Mouse (Mus musculus): ENCODE results near the gene Robo3.

The Robo3 gene

GRCm38 (mm10) chr9:37432720-37433421 lies at the start of gene Robo3:
Robo3 (minus strand) TSS chr9:37433246.
- peak; percentile 71 for DNase-seq (ENCODE audit: low read depth)

GRCm38 (mm10) chr9:37474923-37475322 lies 41.9 kb upstream of the Robo3 start:
- no peak for DNase-seq (ENCODE audit: low read depth)

- DNase-seq (ENCODE audit: low read depth), result no peak
Measured at GRCm38 (mm10) chr9:37473611-37474125, 40.6 kb upstream of the Robo3 start.

GRCm38 (mm10) chr9:37462764-37463163 lies 29.7 kb upstream of the Robo3 start:
- peak; percentile 69 for DNase-seq (ENCODE audit: low read depth)

- DNase-seq (ENCODE audit: low read depth), result no peak
Measured at GRCm38 (mm10) chr9:37461571-37461970, 28.5 kb upstream of the Robo3 start.

GRCm38 (mm10) chr9:37460961-37461340 lies 27.9 kb upstream of the Robo3 start:
- DNase-seq (ENCODE audit: low read depth), result no peak

GRCm38 (mm10) chr9:37460043-37460960 lies 27.3 kb upstream of the Robo3 start:
- DNase-seq (ENCODE audit: low read depth), result no peak

GRCm38 (mm10) chr9:37459665-37460042 lies 26.6 kb upstream of the Robo3 start:
- DNase-seq (ENCODE audit: low read depth), result no peak

- no peak for DNase-seq (ENCODE audit: low read depth)
Measured at GRCm38 (mm10) chr9:37457151-37457550, 24.1 kb upstream of the Robo3 start.

GRCm38 (mm10) chr9:37456481-37456910 lies 23.4 kb upstream of the Robo3 start:
- DNase-seq (ENCODE audit: low read depth), result no peak

GRCm38 (mm10) chr9:37455868-37456267 lies 22.8 kb upstream of the Robo3 start:
- DNase-seq (ENCODE audit: low read depth), result no peak

- DNase-seq (ENCODE audit: low read depth), result no peak
Measured at GRCm38 (mm10) chr9:37454991-37455390, 21.9 kb upstream of the Robo3 start.

GRCm38 (mm10) chr9:37454011-37454492 lies 21.0 kb upstream of the Robo3 start:
- no peak for DNase-seq (ENCODE audit: low read depth)

- DNase-seq (ENCODE audit: low read depth), result no peak
Measured at GRCm38 (mm10) chr9:37453328-37453727, 20.3 kb upstream of the Robo3 start.

- DNase-seq (ENCODE audit: low read depth), result no peak
Measured at GRCm38 (mm10) chr9:37452401-37452800, 19.4 kb upstream of the Robo3 start.

- no peak for DNase-seq (ENCODE audit: low read depth)
Measured at GRCm38 (mm10) chr9:37437772-37438735, 5.0 kb upstream of the Robo3 start.

- peak; percentile 34 for DNase-seq (ENCODE audit: low read depth)
Measured at GRCm38 (mm10) chr9:37435616-37436015, 2.6 kb upstream of the Robo3 start.

- no peak for DNase-seq (ENCODE audit: low read depth)
Measured at GRCm38 (mm10) chr9:37434932-37435331, 1.9 kb upstream of the Robo3 start.

- peak; percentile 96 for DNase-seq (ENCODE audit: low read depth)
Measured at GRCm38 (mm10) chr9:37433823-37434560, 946 bp upstream of the Robo3 start.

- DNase-seq (ENCODE audit: low read depth), result peak; percentile 77
Measured at GRCm38 (mm10) chr9:37432026-37432666, 900 bp downstream of the Robo3 start.
